Mouse (Mus musculus) limb, embryonic 14.5 days (tissue): Measurements from ENCODE around the gene Gm20708. TPM values are rescaled to one million over a fixed set of nuclear protein-coding genes. Genes with fewer than 3 reads are reported as not detected.

Experiments used
- ATAC-seq: fragments of 200-750 bp; cut with Nextera tagmentation; 2 replicates; pipeline ENCODE4 v1.8.0; 2017; ENCODE audit warnings: low read depth, moderate number of reproducible peaks, moderate TSS enrichment; ENCODE audit not compliant: low FRiP score
- DNase-seq: peaks from one replicate; pipeline ENCODE4 v3.0.0-alpha.2; 2015; ENCODE audit warnings: low spot score
- H3K27ac ChIP-seq: fragments of 300-500 bp; sonication (generic); replicated peaks from 2 replicates; pipeline ENCODE4 v1.5.1; 2014; ENCODE audit warnings: low read depth, mild to moderate bottlenecking, low read length, moderate library complexity, mixed read lengths
- H3K27me3 ChIP-seq: fragments of 300-500 bp; sonication (generic); 2 replicates; pipeline ENCODE4 v1.6.1; 2014; ENCODE audit warnings: low read length, mixed read lengths; ENCODE audit not compliant: control insufficient read depth, insufficient read depth
- H3K36me3 ChIP-seq: fragments of 300-500 bp; sonication (generic); 2 replicates; pipeline ENCODE4 v1.6.1; 2014; ENCODE audit warnings: mild to moderate bottlenecking, low read length, moderate library complexity, mixed read lengths; ENCODE audit not compliant: control insufficient read depth, insufficient read depth
- H3K4me1 ChIP-seq: fragments of 300-500 bp; sonication (generic); 2 replicates; pipeline ENCODE4 v1.6.1; 2014; ENCODE audit warnings: antibody characterized with exemption, low read length, mixed read lengths; ENCODE audit not compliant: control insufficient read depth, insufficient read depth
- H3K4me2 ChIP-seq: fragments of 300-500 bp; sonication (generic); replicated peaks from 2 replicates; pipeline ENCODE4 v1.6.1; 2014; ENCODE audit warnings: low read depth, mild to moderate bottlenecking, low read length, moderate library complexity; ENCODE audit not compliant: severe bottlenecking
- H3K4me3 ChIP-seq: fragments of 300-500 bp; sonication (generic); replicated peaks from 2 replicates; pipeline ENCODE4 v1.5.1; 2014; ENCODE audit warnings: low read length
- H3K9ac ChIP-seq: fragments of 300-500 bp; sonication (generic); 2 replicates; pipeline ENCODE4 v1.6.1; 2014; ENCODE audit warnings: mild to moderate bottlenecking, low read depth, low read length, moderate library complexity; ENCODE audit not compliant: severe bottlenecking
- H3K9me3 ChIP-seq: fragments of 300-500 bp; sonication (generic); 2 replicates; pipeline ENCODE4 v1.6.1; 2016; ENCODE audit warnings: low read length; ENCODE audit not compliant: control insufficient read depth
- POLR2A ChIP-seq: fragments of 200-500 bp; IDR thresholded peaks from 2 replicates; pipeline ENCODE4 v1.8.0; 2012; ENCODE audit warnings: inconsistent platforms, mild to moderate bottlenecking, moderate library complexity, borderline replicate concordance; ENCODE audit not compliant: insufficient read depth, insufficient read length; ENCODE audit errors: extremely low read depth
- WGBS: fragments of 180-500 bp; shearing (Covaris S2); extraction: QIAGEN DNeasy Blood & Tissue Kit; methylation state at CpG from one replicate; pipeline ENCODE4 v1.1.7; 2014; 5-methylcytosine and 5-hydroxymethylcytosine counted together
- polyA plus RNA-seq, 2 experiments: library from polyadenylated mRNA; depleted of rRNA in 1 of 2; stranded (reverse) in 1 of 2; unstranded in 1 of 2; fragments of >200 nt; fragmentation: Nextera tagmentation in 1 of 2; extraction: Ambion mirVana in 1 of 2; gene quantifications; 2 replicates each; pipeline versions ENCODE4 v1.2.1 to v1.2.3; 2012 to 2014

Gm20708 gene
- polyA plus RNA-seq, 2 experiments, result 0.62 to 0.92 TPM

DNA sequence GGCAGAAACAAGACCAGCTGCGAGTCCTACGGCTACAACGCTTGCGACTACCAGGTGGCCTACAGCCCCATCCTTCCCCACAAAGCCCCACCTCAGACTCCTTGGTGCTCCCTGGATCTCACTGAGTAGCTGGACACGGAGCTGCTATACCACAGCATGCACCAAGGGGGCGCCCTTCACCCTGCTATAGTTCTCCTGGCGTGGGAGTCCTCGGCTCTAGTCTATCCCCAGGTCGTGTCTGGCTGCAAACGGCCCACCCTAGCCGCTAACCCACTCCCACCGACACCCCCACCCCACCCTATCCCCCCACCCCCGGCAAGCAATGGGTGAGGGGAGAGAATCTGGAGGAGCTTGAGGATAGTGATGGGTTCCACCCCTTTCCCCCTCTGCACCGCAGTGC, 19.2 kb upstream of the Gm20708 start:
- Histone ChIP-seq H3K27me3 (no peaks in the 10 kb centered on the region), H3K27ac (no peak overlapping the region), H3K4me3 (no peak overlapping the region), H3K4me2 (peak overlapping the region; percentile 28; the same call in 1 of the 2 replicates), H3K36me3 (no peaks in the 10 kb centered on the region), H3K9ac (no peak overlapping the region), H3K4me1 (peaks cover 11% of the 10 kb centered on the region), H3K9me3 (no peaks in the 10 kb centered on the region)
- ATAC-seq (peak; percentile 16; the same call in 1 of the 2 replicates), DNase-seq (peak; percentile 62)
- no peak for TF ChIP-seq POLR2A
- WGBS, result 7% methylated on average over 14 of the region's 14 CpGs

DNA sequence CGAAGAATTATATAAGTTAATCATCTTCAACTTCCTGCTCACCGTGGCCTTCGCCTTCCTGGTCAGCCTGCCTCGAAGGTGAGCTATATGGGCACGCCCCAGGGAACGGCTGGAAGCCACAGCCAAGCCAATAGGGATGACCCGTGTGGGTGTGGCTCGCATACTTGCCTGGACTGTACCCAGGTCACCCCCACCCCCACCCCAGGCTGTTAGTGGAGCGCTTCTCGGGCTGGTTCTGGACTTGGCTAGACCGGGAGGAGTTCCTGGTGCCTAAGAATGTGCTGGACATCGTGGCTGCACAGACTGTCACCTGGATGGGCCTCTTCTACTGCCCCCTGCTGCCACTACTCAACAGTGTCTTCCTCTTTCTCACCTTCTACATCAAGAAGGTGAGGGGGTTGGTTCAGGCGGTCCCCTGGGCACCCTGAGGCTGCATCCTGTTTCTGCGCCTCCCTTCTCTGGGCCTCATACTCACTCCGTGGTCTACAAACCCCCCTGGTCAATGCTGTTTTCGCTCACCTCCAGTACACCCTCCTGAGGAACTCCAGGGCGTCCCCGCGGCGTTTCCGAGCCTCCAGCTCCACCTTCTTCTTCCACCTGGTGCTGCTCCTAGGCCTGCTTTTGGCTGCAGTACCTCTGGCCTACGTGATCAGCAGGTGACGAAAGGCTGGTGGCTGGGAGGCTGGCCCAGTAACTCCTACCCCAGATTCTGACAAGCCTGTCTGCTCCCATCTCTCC, 18.6 kb upstream of the Gm20708 start:
- no peaks in the 10 kb centered on the region for H3K36me3 ChIP-seq
- H3K4me2 ChIP-seq, result peak overlapping the region; percentile 28; the same call in 1 of the 2 replicates
- H3K27ac ChIP-seq, result no peak overlapping the region
- H3K4me1 ChIP-seq, result peaks cover 11% of the 10 kb centered on the region
- no peaks in the 10 kb centered on the region for H3K9me3 ChIP-seq
- no peak overlapping the region for H3K9ac ChIP-seq
- H3K27me3 ChIP-seq, result no peaks in the 10 kb centered on the region
- ATAC-seq (0 out of 2 replicates have a peak, but pooled peaks have one; percentile 11), DNase-seq (no peak)
- TF ChIP-seq POLR2A, result no peak
- WGBS, result 30% methylated on average over 23 of the region's 23 CpGs
- no peak overlapping the region for H3K4me3 ChIP-seq

DNA sequence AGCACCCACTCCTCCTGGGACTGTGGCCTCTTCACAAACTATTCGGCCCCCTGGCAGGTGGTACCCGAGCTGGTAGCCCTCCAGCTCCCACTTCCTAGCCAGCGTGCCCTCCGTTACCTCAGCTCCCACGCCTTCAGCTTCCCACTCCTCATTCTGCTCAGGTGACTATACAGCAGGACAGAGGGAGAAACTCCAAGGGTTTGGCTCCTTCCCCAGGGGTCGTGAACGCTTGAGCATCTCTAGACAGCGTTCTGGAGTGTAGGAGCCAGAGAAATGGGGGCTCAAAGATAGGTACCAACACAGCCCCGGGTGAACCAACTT, 18.1 kb upstream of the Gm20708 start:
- Histone ChIP-seq H3K36me3 (no peaks in the 10 kb centered on the region), H3K9me3 (no peaks in the 10 kb centered on the region), H3K4me2 (no peak overlapping the region), H3K4me3 (no peak overlapping the region), H3K4me1 (peaks cover 11% of the 10 kb centered on the region), H3K9ac (no peak overlapping the region), H3K27me3 (no peaks in the 10 kb centered on the region), H3K27ac (no peak overlapping the region)
- TF ChIP-seq POLR2A, result no peak
- ATAC-seq (no peak), DNase-seq (no peak)
- 88% methylated on average over 9 of the region's 9 CpGs for WGBS

DNA sequence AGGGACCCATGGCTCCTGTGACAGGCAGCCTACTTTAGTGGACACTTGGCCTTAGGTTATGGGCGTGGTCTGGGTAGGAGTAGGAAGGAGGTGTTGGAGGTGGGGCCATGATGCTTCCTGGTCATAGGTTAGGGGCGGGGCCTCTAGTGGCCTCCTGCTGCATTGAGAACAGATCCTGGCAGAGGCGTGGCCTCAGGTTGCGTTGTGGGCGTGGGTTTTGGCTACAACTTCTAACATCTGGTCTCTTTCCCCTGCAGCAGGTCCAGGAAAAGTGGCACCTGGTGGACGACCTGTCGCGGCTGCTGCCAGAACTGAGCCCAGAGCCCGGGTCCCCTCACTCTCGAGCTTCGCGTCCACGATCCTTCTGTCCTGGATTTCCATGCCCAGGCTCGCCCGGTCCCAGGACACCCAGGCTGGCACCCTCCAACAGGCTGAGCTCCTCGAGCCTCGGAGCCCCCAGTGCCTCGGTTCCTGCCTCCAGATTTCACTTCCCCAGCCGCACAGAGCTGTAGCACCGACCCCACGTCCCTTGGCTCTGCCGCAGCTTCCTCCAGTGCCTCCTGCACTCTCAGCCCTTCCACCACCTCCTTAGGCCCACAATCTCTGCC, 17.1 kb upstream of the Gm20708 start:
- no peak overlapping the region for H3K4me3 ChIP-seq
- TF ChIP-seq POLR2A, result no peak
- 6% methylated on average over 20 of the region's 22 CpGs for WGBS
- peaks cover 11% of the 10 kb centered on the region for H3K4me1 ChIP-seq
- no peak overlapping the region for H3K27ac ChIP-seq
- no peaks in the 10 kb centered on the region for H3K27me3 ChIP-seq
- no peaks in the 10 kb centered on the region for H3K9me3 ChIP-seq
- H3K36me3 ChIP-seq, result no peaks in the 10 kb centered on the region
- peak; percentile 52 for DNase-seq
- peak overlapping the region; percentile 18; the same call in 1 of the 2 replicates for H3K9ac ChIP-seq
- H3K4me2 ChIP-seq, result peak overlapping the region; percentile 36
- ATAC-seq, result peak; percentile 28; the same call in 1 of the 2 replicates

DNA sequence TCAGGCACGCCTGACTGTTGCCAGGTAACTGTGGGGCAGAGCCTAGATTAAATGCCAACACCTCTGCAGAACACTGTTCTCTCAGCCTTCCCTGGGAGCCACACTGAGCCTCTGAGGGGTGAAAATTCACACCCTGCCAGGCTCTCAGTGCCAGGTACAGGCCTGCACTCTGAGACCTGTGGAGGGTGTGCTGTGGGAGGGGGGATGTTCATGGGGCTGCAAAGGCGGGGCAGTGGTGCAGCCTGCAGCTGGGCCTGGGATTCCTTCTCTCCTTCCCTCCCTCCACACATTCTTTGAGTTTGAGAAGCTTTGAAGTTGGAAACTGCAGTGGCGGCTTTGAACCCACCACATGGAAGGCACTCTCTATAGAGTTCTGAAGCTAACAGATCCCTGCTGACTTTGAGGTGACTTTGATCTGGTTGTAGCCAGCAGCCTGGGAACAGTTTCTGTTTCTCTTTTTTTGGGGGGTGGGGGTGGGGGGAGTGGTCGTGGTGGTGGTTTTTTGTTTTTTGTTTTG, 15.4 kb upstream of the Gm20708 start:
- no peak overlapping the region for H3K9ac ChIP-seq
- peaks cover 11% of the 10 kb centered on the region for H3K4me1 ChIP-seq
- no peak for TF ChIP-seq POLR2A
- H3K27ac ChIP-seq, result no peak overlapping the region
- WGBS, result 43% methylated on average over 4 of the region's 4 CpGs
- H3K4me2 ChIP-seq, result no peak overlapping the region
- H3K36me3 ChIP-seq, result no peaks in the 10 kb centered on the region
- no peaks in the 10 kb centered on the region for H3K27me3 ChIP-seq
- DNase-seq (no peak), ATAC-seq (no peak)
- H3K4me3 ChIP-seq, result no peak overlapping the region
- no peaks in the 10 kb centered on the region for H3K9me3 ChIP-seq
